Mouse (Mus musculus) mouse trophoblast stem cell (cell line): Measurements from ENCODE around the gene Fat4.

Experiments
- in situ Hi-C, 2 experiments: fragments of 300-500 bp; cut with MseI, MboI; formaldehyde crosslinking; loops; 2 replicates in 1 of 2; 3 replicates in 1 of 2; pipeline ENCODE4 v1.15.1; 2025

Fat4 gene

GRCm38 (mm10) chr3:38900839-38901238 lies 14.1 kb downstream of the Fat4 start:
- in situ Hi-C loops = no loop called here

DNA sequence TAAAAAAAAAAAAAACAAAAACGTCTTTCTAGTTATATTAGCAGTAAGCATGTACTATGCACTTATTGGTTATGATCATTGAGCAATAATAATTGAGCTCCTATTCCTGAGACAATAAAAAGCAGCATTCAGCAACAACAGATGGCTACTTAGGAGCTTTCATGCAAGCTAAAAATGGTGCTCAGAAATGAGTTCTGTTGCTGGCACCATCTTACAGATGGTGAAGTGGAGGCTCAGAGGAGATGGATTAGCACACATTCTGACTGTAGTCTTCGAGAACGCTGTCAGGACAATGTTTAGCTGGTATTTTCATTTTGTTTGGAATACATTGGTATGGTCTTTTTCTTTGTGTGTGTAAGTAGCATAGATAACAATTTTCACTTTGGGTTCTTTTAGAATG lies 20.1 kb downstream of the Fat4 start:
- in situ Hi-C loops = no loop called here

GRCm38 (mm10) chr3:38907676-38908425 lies 21.1 kb downstream of the Fat4 start:
- in situ Hi-C loops = no loop called here

- in situ Hi-C loops = no loop called here
These were observed 21.8 kb downstream of the Fat4 start for GRCm38 (mm10) chr3:38908426-38909111.

- in situ Hi-C loops = no loop called here
These were observed 26.2 kb downstream of the Fat4 start for GRCm38 (mm10) chr3:38912768-38913487.

GRCm38 (mm10) chr3:38913488-38914105 lies 26.9 kb downstream of the Fat4 start:
- in situ Hi-C loops = no loop called here

DNA sequence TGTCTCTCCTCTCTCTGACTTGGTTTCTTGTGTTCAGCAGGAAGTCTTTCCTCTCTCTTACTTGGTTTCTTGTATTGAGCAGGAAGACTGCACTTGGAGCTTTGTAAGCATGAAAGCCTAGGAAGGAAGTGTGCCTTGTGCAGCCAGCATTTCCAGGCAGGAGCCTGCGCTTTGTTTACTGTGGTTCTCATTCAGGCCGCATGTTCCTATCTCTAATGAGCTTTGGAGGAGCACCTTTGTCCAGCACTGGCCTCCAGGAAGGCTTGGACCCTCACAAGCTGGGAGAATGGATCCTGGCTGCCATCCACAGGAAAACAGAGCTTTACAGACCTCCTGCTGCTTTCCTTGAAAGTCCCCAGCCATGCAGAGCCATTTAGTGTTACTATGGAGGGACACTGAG lies 32.2 kb downstream of the Fat4 start:
- in situ Hi-C loops = no loop called here

GRCm38 (mm10) chr3:38921031-38921430 lies 34.3 kb downstream of the Fat4 start:
- in situ Hi-C loops = no loop called here

DNA sequence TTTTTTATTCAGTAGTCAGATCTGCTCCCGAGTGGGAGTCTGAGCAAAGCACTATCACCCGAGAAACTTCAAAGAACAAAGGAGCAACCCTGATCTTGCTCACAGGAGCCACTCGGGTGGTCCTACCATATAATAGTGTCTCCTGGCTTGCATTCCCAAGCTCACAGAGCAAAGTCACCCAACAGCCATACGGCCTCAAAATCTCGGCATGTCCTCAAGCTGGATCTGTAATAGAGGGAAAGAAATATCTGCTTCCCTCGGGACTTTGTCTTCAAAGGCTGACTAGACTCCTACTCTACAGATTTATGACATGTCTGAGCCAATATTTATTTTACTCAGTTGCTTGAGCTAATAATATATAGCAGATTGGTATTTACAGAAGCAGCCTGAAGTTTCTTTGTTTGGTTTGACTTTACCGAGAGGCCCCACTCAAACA lies 36.5 kb downstream of the Fat4 start:
- in situ Hi-C loops = no loop called here

DNA sequence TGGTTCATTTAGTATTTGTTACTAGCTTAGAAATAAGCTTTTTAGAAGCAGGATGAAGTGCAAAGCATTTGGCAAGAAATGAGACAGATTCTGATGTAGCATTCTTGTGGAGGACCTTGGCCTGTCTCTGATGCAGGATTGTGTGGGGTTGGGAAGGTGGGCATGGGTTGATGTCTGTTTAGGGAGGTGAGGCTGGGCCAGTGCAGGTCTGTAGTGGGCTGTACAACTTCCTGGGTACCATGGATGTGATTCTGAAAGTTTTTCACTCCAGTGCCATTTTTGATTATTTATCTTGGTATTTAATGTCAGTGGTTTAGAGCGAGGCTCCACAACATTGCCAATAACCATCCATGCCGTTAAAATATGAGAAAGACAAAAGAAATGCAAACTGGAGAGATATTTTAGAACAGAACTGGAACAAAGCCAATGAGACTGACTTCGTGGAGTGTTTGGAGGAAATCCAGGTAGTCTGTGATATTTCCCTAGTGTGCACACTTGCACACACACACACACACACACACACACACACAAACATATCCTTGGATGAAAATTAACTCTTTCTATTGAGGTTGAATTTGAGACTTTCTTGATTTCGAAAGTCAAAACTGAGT lies 41.4 kb downstream of the Fat4 start:
- in situ Hi-C loops = no loop called here

GRCm38 (mm10) chr3:38928751-38929150 lies 42.0 kb downstream of the Fat4 start:
- in situ Hi-C loops = no loop called here

GRCm38 (mm10) chr3:38934780-38935179 lies 48.0 kb downstream of the Fat4 start:
- in situ Hi-C loops = no loop called here

- in situ Hi-C loops = no loop called here
These were observed 49.7 kb downstream of the Fat4 start for GRCm38 (mm10) chr3:38936485-38936884.

DNA sequence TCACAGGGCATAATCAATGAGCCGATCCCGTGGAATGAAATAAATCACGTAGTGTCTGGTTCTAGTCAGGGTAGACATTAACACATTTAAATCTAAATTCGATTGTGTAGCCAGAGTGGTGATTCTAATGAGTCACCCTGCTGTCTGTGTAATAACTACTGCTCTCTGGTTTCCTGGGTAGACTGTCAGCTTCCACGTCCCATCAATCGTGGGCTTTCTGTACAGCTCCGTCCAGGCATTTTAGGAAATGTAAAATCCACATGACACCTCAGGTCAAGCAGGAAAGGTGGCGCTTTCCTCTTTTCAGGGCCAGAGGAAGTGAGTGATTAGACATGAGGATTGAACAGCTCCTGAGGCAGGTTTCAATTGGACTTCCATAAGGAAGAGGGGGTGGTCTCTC lies 50.4 kb downstream of the Fat4 start:
- in situ Hi-C loops = no loop called here

- in situ Hi-C loops = no loop called here
These were observed 51.4 kb downstream of the Fat4 start for GRCm38 (mm10) chr3:38938136-38938535.

DNA sequence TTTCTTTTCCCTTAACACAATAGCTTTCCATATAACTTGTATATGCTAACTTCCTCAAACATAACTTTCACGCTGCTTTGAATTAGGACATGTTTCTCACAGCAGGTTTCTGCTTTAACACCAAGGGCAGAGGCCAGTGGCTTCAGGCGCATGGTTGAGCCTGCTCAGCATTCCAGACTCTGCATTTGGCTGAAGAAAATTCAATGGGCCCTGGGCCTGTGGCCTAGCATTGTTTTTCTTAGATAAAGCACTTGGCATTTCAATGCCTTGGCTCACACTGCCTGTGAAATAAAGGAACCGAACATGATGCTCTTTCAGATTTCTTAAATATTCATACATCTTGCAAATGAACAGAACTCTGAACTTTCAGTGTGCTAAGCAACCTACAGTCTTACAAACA lies 52.8 kb downstream of the Fat4 start:
- in situ Hi-C loops = no loop called here

- in situ Hi-C loops = no loop called here
These were observed 53.6 kb downstream of the Fat4 start for GRCm38 (mm10) chr3:38940327-38940726.

DNA sequence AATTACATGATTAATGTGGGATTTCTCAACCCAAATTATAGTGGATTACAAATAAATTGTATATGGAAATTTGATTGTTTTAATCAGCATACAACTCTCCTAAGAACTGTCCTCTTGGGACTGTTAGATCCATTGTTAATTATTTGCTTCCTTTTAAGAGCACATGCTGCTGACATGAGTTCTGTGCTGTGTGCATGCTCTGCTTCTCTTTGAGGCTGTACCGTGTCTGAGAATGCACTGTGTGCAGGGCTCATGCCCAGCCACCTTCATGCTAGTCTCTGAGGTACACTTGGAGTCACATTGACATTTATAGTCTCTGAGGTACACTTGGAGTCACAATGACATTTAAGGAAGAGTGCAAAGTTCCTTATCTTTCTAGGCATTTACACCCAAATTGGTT lies 58.4 kb downstream of the Fat4 start:
- in situ Hi-C loops = no loop called here

GRCm38 (mm10) chr3:38947706-38948105 lies 61.0 kb downstream of the Fat4 start:
- in situ Hi-C loops = no loop called here

DNA sequence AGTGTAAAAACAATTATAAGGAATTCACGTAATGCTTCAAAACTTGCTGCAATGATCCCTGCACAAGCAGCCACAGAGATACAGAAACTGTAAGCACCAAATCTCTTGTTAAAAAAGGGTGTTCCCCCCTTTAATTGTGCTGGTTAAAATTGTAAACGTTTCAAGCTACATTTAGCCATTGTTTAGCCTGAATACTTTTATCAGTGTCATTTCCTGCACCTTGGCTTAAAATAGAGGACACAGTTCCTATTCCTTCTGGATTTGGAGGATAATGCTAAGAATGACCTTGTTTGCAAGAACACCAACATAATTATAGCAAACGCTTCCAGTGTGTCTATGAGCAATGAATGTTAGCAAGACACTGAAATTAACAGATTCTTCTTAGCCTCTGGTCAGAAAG lies 65.9 kb downstream of the Fat4 start:
- in situ Hi-C loops = no loop called here

DNA sequence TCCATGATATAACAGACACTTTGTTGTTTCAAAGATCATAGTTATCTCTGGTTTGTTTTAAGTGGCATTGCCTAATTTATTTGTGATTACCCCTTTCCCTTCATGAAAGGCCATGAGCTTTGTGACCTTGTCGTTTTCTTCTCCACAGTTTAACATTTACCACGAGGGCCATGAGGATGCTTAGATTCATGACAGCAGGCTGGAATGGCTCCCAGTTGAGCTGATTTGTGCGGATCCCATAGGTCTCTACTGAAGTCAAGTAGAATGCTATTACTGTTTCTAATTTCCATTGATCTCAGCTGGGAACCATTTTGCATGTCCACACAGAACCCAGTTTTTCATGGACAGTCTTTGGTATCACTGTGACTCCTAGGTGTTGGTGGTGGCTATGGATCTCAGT lies 67.5 kb downstream of the Fat4 start:
- in situ Hi-C loops = no loop called here
